Mouse (Mus musculus) ES-E14 (cell line): ENCODE measurements around the gene Lonrf2.

Experiments used
- CHD2 ChIP-seq: IDR thresholded peaks from 2 replicates; pipeline ENCODE4 v1.6.1; 2014; ENCODE audit warnings: mild to moderate bottlenecking, low read depth, low read length, inconsistent platforms
- HCFC1 ChIP-seq: IDR thresholded peaks from 2 replicates; pipeline ENCODE4 v1.6.1; 2012; ENCODE audit warnings: low read length, inconsistent platforms, borderline replicate concordance; ENCODE audit not compliant: insufficient read depth
- MAFK ChIP-seq: IDR thresholded peaks from 2 replicates; pipeline ENCODE4 v1.6.1; 2014; ENCODE audit warnings: mild to moderate bottlenecking, low read depth, low read length, inconsistent platforms; ENCODE audit not compliant: insufficient read depth
- ZC3H11A ChIP-seq: IDR thresholded peaks from 2 replicates; pipeline ENCODE4 v1.6.1; 2012; ENCODE audit warnings: low read depth, mild to moderate bottlenecking, inconsistent platforms, low read length, borderline replicate concordance
- ZNF384 ChIP-seq: IDR thresholded peaks from 2 replicates; pipeline ENCODE4 v1.6.1; 2012; ENCODE audit warnings: low read depth, low read length, inconsistent platforms

- no peak for TF ChIP-seq ZNF384
- 0 out of 2 replicates have a peak, but pooled peaks have one; percentile 5 for TF ChIP-seq ZC3H11A
- no peak for TF ChIP-seq HCFC1
- no peak for TF ChIP-seq CHD2
- TF ChIP-seq MAFK, result no peak
Measured at GRCm38 (mm10) chr1:38769920-38770319, 66.6 kb downstream of the Lonrf2 start.
